Mouse (Mus musculus) bone marrow macrophage, adult 2 months (primary cell): Measurements from ENCODE around the gene Dnm3.

Experiments
- CTCF ChIP-seq: IDR thresholded peaks from 2 replicates; pipeline ENCODE4 v1.5.1; 2012; ENCODE audit warnings: low read depth, mild to moderate bottlenecking, low read length, moderate library complexity
- POLR2A ChIP-seq: IDR thresholded peaks from 2 replicates; pipeline ENCODE4 v1.6.1; 2012; ENCODE audit warnings: mild to moderate bottlenecking, low read depth, low read length, borderline replicate concordance

DNA sequence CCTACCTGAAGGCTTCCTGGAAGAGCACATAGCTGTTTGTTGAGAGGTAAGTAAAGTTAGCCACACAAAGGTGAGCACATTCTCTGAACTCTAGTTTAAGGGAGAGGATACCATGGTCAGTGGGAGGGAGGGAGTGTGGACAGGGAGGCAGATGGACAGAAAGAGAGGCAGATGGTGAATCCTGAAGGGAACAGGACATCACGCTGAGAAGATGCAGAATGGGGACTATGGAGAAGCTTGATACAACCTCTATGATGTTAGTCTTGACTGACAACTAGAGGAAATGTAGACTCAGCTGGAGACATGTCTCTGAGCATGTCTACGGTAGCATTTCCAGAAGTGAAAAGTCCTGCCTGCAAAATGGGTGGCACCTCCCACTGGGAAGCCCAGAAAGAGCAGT is 19.1 kb downstream of the Dnm3 start:
- no peak for TF ChIP-seq POLR2A
- TF ChIP-seq CTCF, result no peak
